Mouse (Mus musculus) cerebellum, adult 2 months (tissue): Measurements from ENCODE around the gene Ctsg. TPM values are rescaled to one million over a fixed set of nuclear protein-coding genes. Genes with fewer than 3 reads are reported as not detected.
"Not testable (repeated sequence)": the region's sequence is repeated elsewhere in the genome, so short reads cannot be mapped to it uniquely, and the experiment has no call there.

Experiments
- DNase-seq, 2 experiments: peaks; one replicate each; pipeline ENCODE4 v3.0.0; 2021
- H3K27ac ChIP-seq: fragments of 200-500 bp; 2 replicates; pipeline ENCODE4 v1.5.1; 2012; ENCODE audit warnings: low read length, control low read depth, inconsistent platforms; ENCODE audit not compliant: insufficient read depth
- H3K27me3 ChIP-seq: fragments of 200-500 bp; 2 replicates; pipeline ENCODE4 v1.6.1; 2012; ENCODE audit warnings: inconsistent platforms, mild to moderate bottlenecking, low read length, moderate library complexity; ENCODE audit not compliant: control insufficient read depth, insufficient read depth
- H3K4me1 ChIP-seq: fragments of 200-500 bp; 2 replicates; pipeline ENCODE4 v1.6.1; 2011; ENCODE audit warnings: low read length; ENCODE audit not compliant: control insufficient read depth, insufficient read depth
- H3K4me3 ChIP-seq: fragments of 200-500 bp; replicated peaks from 2 replicates; pipeline ENCODE3; 2011; ENCODE audit warnings: mild to moderate bottlenecking, low read depth, low read length, control low read depth; ENCODE audit not compliant: insufficient read depth
- CTCF ChIP-seq: fragments of 200-500 bp; IDR thresholded peaks from 2 replicates; pipeline ENCODE4 v1.5.1; 2011; ENCODE audit warnings: low read depth, mild to moderate bottlenecking, control low read depth, low read length, moderate library complexity, borderline replicate concordance; ENCODE audit not compliant: insufficient read depth
- POLR2A ChIP-seq: fragments of 200-500 bp; IDR thresholded peaks from 2 replicates; pipeline ENCODE4 v1.6.1; 2011; ENCODE audit warnings: low read length, control low read depth, borderline replicate concordance; ENCODE audit not compliant: insufficient read depth
- WGBS: fragments of 180-500 bp; shearing (Covaris S2); methylation state at CpG from one replicate; pipeline ENCODE4 v1.1.7; 2018; 5-methylcytosine and 5-hydroxymethylcytosine counted together
- polyA plus RNA-seq: library from polyadenylated mRNA; depleted of rRNA; stranded (reverse); fragments of >200 nt; gene quantifications from 2 replicates; pipeline ENCODE4 v1.2.3, GENCODE M21; 2012

Gene Ctsg
- polyA plus RNA-seq, 1 experiment = not detected

- Histone ChIP-seq H3K27me3 (no peaks in the 10 kb centered on the region; the same call in 1 of the 2 replicates), H3K4me1 (no peaks in the 10 kb centered on the region), H3K27ac (no peak overlapping the region), H3K4me3 (no peak overlapping the region)
- WGBS = 92% methylated on average over 5 of the region's 5 CpGs
- TF ChIP-seq POLR2A = no peak
- no peak for TF ChIP-seq CTCF
- no peak for DNase-seq
These were observed 2.6 kb upstream of the Ctsg start for GRCm38 (mm10) chr14:56105016-56105415.

- no peak overlapping the region for H3K27ac ChIP-seq
- TF ChIP-seq POLR2A (no peak), CTCF (no peak)
- H3K4me3 ChIP-seq = no peak overlapping the region
- H3K27me3 ChIP-seq = no peaks in the 10 kb centered on the region
- DNase-seq = no peak
- 81% methylated on average over 3 of the region's 3 CpGs for WGBS
- no peaks in the 10 kb centered on the region for H3K4me1 ChIP-seq
These were observed 1.1 kb upstream of the Ctsg start for GRCm38 (mm10) chr14:56103452-56103851.

- Histone ChIP-seq H3K4me3 (no peak overlapping the region), H3K27me3 (no peaks in the 10 kb centered on the region), H3K4me1 (no peaks in the 10 kb centered on the region), H3K27ac (no peak overlapping the region)
- WGBS = 81% methylated on average over 4 of the region's 4 CpGs
- TF ChIP-seq CTCF (peak; percentile 18; the same call in 1 of the 2 replicates), POLR2A (no peak)
- DNase-seq = no peak
These were observed 3.4 kb downstream of the Ctsg start for GRCm38 (mm10) chr14:56098940-56099339.

- TF ChIP-seq POLR2A = no peak
- TF ChIP-seq CTCF = no peak
- no peaks in the 10 kb centered on the region for H3K4me1 ChIP-seq
- no peak overlapping the region for H3K4me3 ChIP-seq
- WGBS = 89% methylated on average over 1 of the region's 1 CpGs
- H3K27ac ChIP-seq = no peak overlapping the region
- no peak for DNase-seq
- H3K27me3 ChIP-seq = no peaks in the 10 kb centered on the region
These were observed 4.8 kb downstream of the Ctsg start for GRCm38 (mm10) chr14:56097597-56097996.

GRCm38 (mm10) chr14:56093353-56093752, 9.0 kb downstream of the Ctsg start:
- H3K27ac ChIP-seq = no peak overlapping the region
- H3K4me3 ChIP-seq = no peak overlapping the region
- DNase-seq = no peak
- H3K27me3 ChIP-seq = no peaks in the 10 kb centered on the region
- H3K4me1 ChIP-seq = no peaks in the 10 kb centered on the region
- 78% methylated on average over 2 of the region's 2 CpGs for WGBS
- TF ChIP-seq POLR2A = no peak
- no peak for TF ChIP-seq CTCF

- H3K27me3 ChIP-seq = no peaks in the 10 kb centered on the region; the same call in 1 of the 2 replicates
- H3K4me1 ChIP-seq = no peaks in the 10 kb centered on the region
- H3K27ac ChIP-seq = no peak overlapping the region
- no peak for DNase-seq
- no peak overlapping the region for H3K4me3 ChIP-seq
- TF ChIP-seq POLR2A (no peak), CTCF (no peak)
- WGBS = 85% methylated on average over 3 of the region's 3 CpGs
These were observed 15.7 kb downstream of the Ctsg start for GRCm38 (mm10) chr14:56086711-56087110.

- Histone ChIP-seq H3K4me3 (no peak within 1 kb of the TSS), H3K27me3 (no peaks in the 10 kb centered on the region; the same call in 1 of the 2 replicates), H3K4me1 (peaks cover 4% of the 10 kb centered on the region; the same call in 1 of the 2 replicates), H3K27ac (no peak within 1 kb of the TSS)
- no peak for DNase-seq
- WGBS = 99% methylated on average over 2 of the region's 2 CpGs
- no peak for TF ChIP-seq CTCF
- TF ChIP-seq POLR2A = no peak
These were observed 17.2 kb downstream of the Ctsg start, which contains the start of gene Mcpt8 for GRCm38 (mm10) chr14:56085167-56085566. Mcpt8 (minus strand) TSS chr14:56085273.

GRCm38 (mm10) chr14:56082016-56082415, 20.4 kb downstream of the Ctsg start:
- DNase-seq = peak; percentile 52 to 64
- Histone ChIP-seq H3K4me3 (no peak overlapping the region), H3K27me3 (no peaks in the 10 kb centered on the region; the same call in 1 of the 2 replicates), H3K27ac (no peak overlapping the region), H3K4me1 (peaks cover 4% of the 10 kb centered on the region; the same call in 1 of the 2 replicates)
- 33% methylated on average over 4 of the region's 4 CpGs for WGBS
- no peak for TF ChIP-seq CTCF
- no peak for TF ChIP-seq POLR2A

- H3K4me3 ChIP-seq, DNase-seq, H3K27ac ChIP-seq, H3K27me3 ChIP-seq, H3K4me1 ChIP-seq: not testable (repeated sequence)
- WGBS = 79% methylated on average over 3 of the region's 3 CpGs
These were observed 40.2 kb downstream of the Ctsg start, which contains the start of gene Mcpt4 for GRCm38 (mm10) chr14:56062213-56062612. Mcpt4 (minus strand) TSS chr14:56062313.
